Mouse (Mus musculus) erythroblast, embryonic 14.5 days (primary cell): ENCODE data around the gene Sarnp.

Experiments used
- GATA1 ChIP-seq: IDR thresholded peaks from 2 replicates; pipeline ENCODE4 v1.6.1; 2012; ENCODE audit warnings: low read length, inconsistent platforms, mixed read lengths
- TAL1 ChIP-seq: IDR thresholded peaks from 3 replicates; pipeline ENCODE4 v1.6.1; 2012; ENCODE audit warnings: low read length, inconsistent platforms, mixed read lengths

DNA sequence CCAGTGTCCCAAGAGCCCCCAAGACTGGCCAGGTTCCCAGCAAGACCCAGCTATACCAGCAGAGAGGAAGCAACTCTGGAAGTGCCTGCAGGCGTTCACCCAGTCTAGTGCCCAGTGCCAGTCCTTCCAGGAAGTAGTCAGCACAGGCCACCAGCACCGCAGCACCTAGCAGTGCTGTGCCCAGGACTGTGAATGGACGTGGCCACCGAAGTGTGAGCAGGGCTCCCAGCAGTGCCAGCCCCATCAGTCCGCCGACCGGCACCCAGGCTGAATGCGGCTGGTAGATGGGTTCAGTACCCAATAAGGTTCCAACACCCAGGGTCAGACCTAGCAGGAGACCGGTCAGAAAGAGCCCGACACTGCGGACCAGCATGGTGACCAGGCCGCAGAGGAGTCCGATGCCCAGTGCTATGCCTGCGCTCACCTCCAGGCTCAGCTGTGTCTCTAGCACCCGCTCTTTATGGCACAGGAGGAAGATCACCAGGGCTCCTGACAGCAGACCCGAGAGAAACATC, 15.1 kb upstream of the Sarnp start:
- TF ChIP-seq TAL1 = no peak
- no peak for TF ChIP-seq GATA1
